Mouse (Mus musculus) bone marrow macrophage, adult 2 months (primary cell): Measurements from ENCODE around the gene Mef2d.

Experiments used
- CTCF ChIP-seq: IDR thresholded peaks from 2 replicates; pipeline ENCODE4 v1.5.1; 2012; ENCODE audit warnings: low read depth, mild to moderate bottlenecking, low read length, moderate library complexity
- POLR2A ChIP-seq: IDR thresholded peaks from 2 replicates; pipeline ENCODE4 v1.6.1; 2012; ENCODE audit warnings: mild to moderate bottlenecking, low read depth, low read length, borderline replicate concordance

GRCm38 (mm10) chr3:88131071-88131470 lies 11.1 kb upstream of the Mef2d start:
- no peak for TF ChIP-seq POLR2A
- TF ChIP-seq CTCF = no peak
